Mouse (Mus musculus): Measurements from ENCODE around the gene Tyk2. TPM values are rescaled to one million over a fixed set of nuclear protein-coding genes. Genes with fewer than 3 reads are reported as not detected.
A peak's percentile ranks its signal among the peaks of the same experiment; 100 is the strongest.

Gene Tyk2
- polyA plus RNA-seq, 1 experiment from 2014 or later, result 16.1 TPM

GRCm38 (mm10) chr9:21164072-21164471 is 33.0 kb upstream of the Tyk2 start:
- H3K36me3 ChIP-seq (replicated peaks), result no peaks in the 10 kb centered on the region
- peak overlapping the region; percentile 36 for H3K4me3 ChIP-seq
- peaks cover 76% of the 10 kb centered on the region for H3K27me3 ChIP-seq (replicated peaks; ENCODE audit: low read depth, poor library complexity, severe bottlenecking)
- peak; percentile 45 for DNase-seq (ENCODE audit: low spot score)
- no peak overlapping the region for H3K27ac ChIP-seq (replicated peaks)
- WGBS, result 2% methylated on average over 26 of the region's 26 CpGs
- peaks cover 66% of the 10 kb centered on the region for H3K4me1 ChIP-seq
- H3K9me3 ChIP-seq, result no peaks in the 10 kb centered on the region

GRCm38 (mm10) chr9:21163086-21164050 is 32.3 kb upstream of the Tyk2 start:
- H3K27ac ChIP-seq (replicated peaks), result no peak overlapping the region
- H3K4me3 ChIP-seq, result peak overlapping the region; percentile 36
- WGBS, result 38% methylated on average over 11 of the region's 11 CpGs
- no peak for DNase-seq (ENCODE audit: low spot score)
- H3K36me3 ChIP-seq (replicated peaks), result no peaks in the 10 kb centered on the region
- no peaks in the 10 kb centered on the region for H3K9me3 ChIP-seq
- H3K27me3 ChIP-seq (replicated peaks; ENCODE audit: low read depth, poor library complexity, severe bottlenecking), result peaks cover 76% of the 10 kb centered on the region
- peaks cover 59% of the 10 kb centered on the region for H3K4me1 ChIP-seq

- H3K4me3 ChIP-seq, result peak overlapping the region; percentile 74
- H3K27ac ChIP-seq (replicated peaks), result peak overlapping the region; percentile 86
- H3K36me3 ChIP-seq (replicated peaks), result no peaks in the 10 kb centered on the region
- under 1% methylated on average over 52 of the region's 52 CpGs for WGBS
- H3K9me3 ChIP-seq, result peaks cover 3% of the 10 kb centered on the region; the same call in 1 of the 2 replicates
- peaks cover 39% of the 10 kb centered on the region for H3K4me1 ChIP-seq
- peak; percentile 91 for DNase-seq (ENCODE audit: low spot score)
- H3K27me3 ChIP-seq (replicated peaks; ENCODE audit: low read depth, poor library complexity, severe bottlenecking), result peaks cover 59% of the 10 kb centered on the region
Observed at GRCm38 (mm10) chr9:21161209-21161909, 30.3 kb upstream of the Tyk2 start.

GRCm38 (mm10) chr9:21154787-21155186 is 23.7 kb upstream of the Tyk2 start:
- H3K4me1 ChIP-seq, result peaks cover 31% of the 10 kb centered on the region
- H3K9me3 ChIP-seq, result peaks cover 3% of the 10 kb centered on the region; the same call in 1 of the 2 replicates
- 88% methylated on average over 3 of the region's 3 CpGs for WGBS
- no peaks in the 10 kb centered on the region for H3K27me3 ChIP-seq (replicated peaks; ENCODE audit: low read depth, poor library complexity, severe bottlenecking)
- no peak overlapping the region for H3K27ac ChIP-seq (replicated peaks)
- no peak overlapping the region for H3K4me3 ChIP-seq
- H3K36me3 ChIP-seq (replicated peaks), result no peaks in the 10 kb centered on the region
- DNase-seq (ENCODE audit: low spot score), result no peak

GRCm38 (mm10) chr9:21153833-21154232 is 22.8 kb upstream of the Tyk2 start:
- Histone ChIP-seq H3K36me3 (replicated peaks) (no peaks in the 10 kb centered on the region), H3K27ac (replicated peaks) (peak overlapping the region; percentile 82), H3K4me3 (peak overlapping the region; percentile 52), H3K9me3 (peaks cover 3% of the 10 kb centered on the region; the same call in 1 of the 2 replicates), H3K27me3 (replicated peaks; ENCODE audit: low read depth, poor library complexity, severe bottlenecking) (no peaks in the 10 kb centered on the region), H3K4me1 (peaks cover 35% of the 10 kb centered on the region)
- peak; percentile 62 for DNase-seq (ENCODE audit: low spot score)
- WGBS, result 14% methylated on average over 5 of the region's 5 CpGs

- peak; percentile 38 for DNase-seq (ENCODE audit: low spot score)
- peaks cover under 1% of the 10 kb centered on the region; the same call in 1 of the 2 replicates for H3K36me3 ChIP-seq (replicated peaks)
Observed at GRCm38 (mm10) chr9:21153331-21153730, 22.3 kb upstream of the Tyk2 start.

GRCm38 (mm10) chr9:21152715-21153114 is 21.7 kb upstream of the Tyk2 start:
- H3K36me3 ChIP-seq (replicated peaks), result peaks cover 7% of the 10 kb centered on the region
- peak overlapping the region; percentile 52 for H3K4me3 ChIP-seq

More at GRCm38 (mm10) chr9:21153331-21153730, 22.3 kb upstream of the Tyk2 start:
- no peaks in the 10 kb centered on the region for H3K27me3 ChIP-seq (replicated peaks; ENCODE audit: low read depth, poor library complexity, severe bottlenecking)
- H3K4me1 ChIP-seq, result peaks cover 40% of the 10 kb centered on the region
- H3K27ac ChIP-seq (replicated peaks), result peak overlapping the region; percentile 82
- 9% methylated on average over 12 of the region's 12 CpGs for WGBS
- peak overlapping the region; percentile 52 for H3K4me3 ChIP-seq
- peaks cover 3% of the 10 kb centered on the region; the same call in 1 of the 2 replicates for H3K9me3 ChIP-seq

GRCm38 (mm10) chr9:21149654-21150419 is 18.8 kb upstream of the Tyk2 start, which contains the start of gene Cdc37:
Cdc37 (minus strand) TSS chr9:21149982.
- Histone ChIP-seq H3K27me3 (replicated peaks; ENCODE audit: low read depth, poor library complexity, severe bottlenecking) (no peaks in the 10 kb centered on the region), H3K9me3 (no peaks in the 10 kb centered on the region), H3K36me3 (replicated peaks) (peaks cover 36% of the 10 kb centered on the region), H3K4me1 (peaks cover 62% of the 10 kb centered on the region), H3K27ac (replicated peaks) (peak within 1 kb of the TSS; percentile 93), H3K4me3 (peak within 1 kb of the TSS; percentile 91)
- 4% methylated on average over 56 of the region's 56 CpGs for WGBS
- DNase-seq (ENCODE audit: low spot score), result peak; percentile 98

More at GRCm38 (mm10) chr9:21152715-21153114, 21.7 kb upstream of the Tyk2 start:
- H3K4me1 ChIP-seq, result peaks cover 46% of the 10 kb centered on the region
- DNase-seq (ENCODE audit: low spot score), result peak; percentile 78
- H3K9me3 ChIP-seq, result peaks cover 3% of the 10 kb centered on the region; the same call in 1 of the 2 replicates
- no peaks in the 10 kb centered on the region for H3K27me3 ChIP-seq (replicated peaks; ENCODE audit: low read depth, poor library complexity, severe bottlenecking)
- WGBS, result 4% methylated on average over 11 of the region's 11 CpGs
- H3K27ac ChIP-seq (replicated peaks), result peak overlapping the region; percentile 82; the same call in 1 of the 2 replicates

GRCm38 (mm10) chr9:21149077-21149653 is 18.1 kb upstream of the Tyk2 start:
- DNase-seq (ENCODE audit: low spot score), result no peak
- 13% methylated on average over 8 of the region's 8 CpGs for WGBS
- peaks cover 42% of the 10 kb centered on the region for H3K36me3 ChIP-seq (replicated peaks)
- no peaks in the 10 kb centered on the region for H3K27me3 ChIP-seq (replicated peaks; ENCODE audit: low read depth, poor library complexity, severe bottlenecking)
- peak overlapping the region; percentile 91 for H3K4me3 ChIP-seq
- peak overlapping the region; percentile 93 for H3K27ac ChIP-seq (replicated peaks)
- H3K9me3 ChIP-seq, result no peaks in the 10 kb centered on the region
- H3K4me1 ChIP-seq, result peaks cover 55% of the 10 kb centered on the region

GRCm38 (mm10) chr9:21148427-21148826 is 17.4 kb upstream of the Tyk2 start:
- no peaks in the 10 kb centered on the region for H3K9me3 ChIP-seq
- peak overlapping the region; percentile 91 for H3K4me3 ChIP-seq
- H3K27me3 ChIP-seq (replicated peaks; ENCODE audit: low read depth, poor library complexity, severe bottlenecking), result no peaks in the 10 kb centered on the region
- peaks cover 50% of the 10 kb centered on the region for H3K36me3 ChIP-seq (replicated peaks)
- peaks cover 48% of the 10 kb centered on the region for H3K4me1 ChIP-seq
- no peak for DNase-seq (ENCODE audit: low spot score)
- 0 out of 2 replicates have a peak overlapping the region, but pooled peaks have one; percentile 93 for H3K27ac ChIP-seq (replicated peaks)

GRCm38 (mm10) chr9:21146722-21147121 is 15.7 kb upstream of the Tyk2 start:
- H3K27ac ChIP-seq (replicated peaks), result peak overlapping the region; percentile 76
- peak overlapping the region; percentile 91 for H3K4me3 ChIP-seq
- peaks cover 36% of the 10 kb centered on the region for H3K4me1 ChIP-seq
- DNase-seq (ENCODE audit: low spot score), result peak; percentile 71
- 48% methylated on average over 10 of the region's 10 CpGs for WGBS
- peaks cover 67% of the 10 kb centered on the region for H3K36me3 ChIP-seq (replicated peaks)
- no peaks in the 10 kb centered on the region for H3K9me3 ChIP-seq
- H3K27me3 ChIP-seq (replicated peaks; ENCODE audit: low read depth, poor library complexity, severe bottlenecking), result no peaks in the 10 kb centered on the region
